Mouse (Mus musculus) olfactory bulb, adult 2 months (tissue): ENCODE measurements around the gene Asic2.

Experiments
- CTCF ChIP-seq: fragments of 200-500 bp; IDR thresholded peaks from 2 replicates; pipeline ENCODE4 v1.5.1; 2012; ENCODE audit warnings: low read depth, mild to moderate bottlenecking, low read length, moderate library complexity; ENCODE audit not compliant: insufficient read depth
- POLR2A ChIP-seq: fragments of 200-500 bp; IDR thresholded peaks from 2 replicates; pipeline ENCODE4 v1.6.1; 2012; ENCODE audit warnings: mild to moderate bottlenecking, low read depth, low read length, moderate library complexity; ENCODE audit not compliant: insufficient read depth

GRCm38 (mm10) chr11:80961326-80961725, 1006.9 kb downstream of the Asic2 start:
- TF ChIP-seq CTCF, result no peak
- TF ChIP-seq POLR2A, result no peak
